Mouse (Mus musculus) 416B (cell line): ENCODE data around the gene Podxl2.
A peak's percentile ranks its signal among the peaks of the same experiment; 100 is the strongest.

Source experiments
- DNase-seq: peaks from one replicate; pipeline ENCODE4 v3.0.0; 2011; ENCODE audit warnings: low read depth

Gene Podxl2

GRCm38 (mm10) chr6:88827395-88828205 is 47.2 kb downstream of the Podxl2 start:
- DNase-seq, result peak; percentile 76

GRCm38 (mm10) chr6:88826965-88827364 is 47.9 kb downstream of the Podxl2 start:
- DNase-seq, result no peak

GRCm38 (mm10) chr6:88826545-88826944 is 48.3 kb downstream of the Podxl2 start:
- peak; percentile 84 for DNase-seq

- DNase-seq, result no peak
Measured at GRCm38 (mm10) chr6:88826088-88826487, 48.8 kb downstream of the Podxl2 start.

- no peak for DNase-seq
Measured at GRCm38 (mm10) chr6:88824183-88824582, 50.7 kb downstream of the Podxl2 start.

GRCm38 (mm10) chr6:88821901-88822300 is 52.9 kb downstream of the Podxl2 start:
- no peak for DNase-seq

GRCm38 (mm10) chr6:88821294-88821693 is 53.5 kb downstream of the Podxl2 start:
- DNase-seq, result no peak

- DNase-seq, result peak; percentile 56
Measured at GRCm38 (mm10) chr6:88820853-88821252, 54.0 kb downstream of the Podxl2 start.

- no peak for DNase-seq
Measured at GRCm38 (mm10) chr6:88816913-88817312, 57.9 kb downstream of the Podxl2 start.

- no peak for DNase-seq
Measured at GRCm38 (mm10) chr6:88815489-88815888, 59.4 kb downstream of the Podxl2 start.

GRCm38 (mm10) chr6:88815036-88815435 is 59.8 kb downstream of the Podxl2 start:
- DNase-seq, result no peak

GRCm38 (mm10) chr6:88813832-88814231 is 61.0 kb downstream of the Podxl2 start:
- DNase-seq, result no peak

GRCm38 (mm10) chr6:88812886-88813285 is 62.0 kb downstream of the Podxl2 start:
- DNase-seq, result peak; percentile 66

GRCm38 (mm10) chr6:88811880-88812400 is 62.9 kb downstream of the Podxl2 start:
- peak; percentile 8 for DNase-seq

- DNase-seq, result peak; percentile 56
Measured at GRCm38 (mm10) chr6:88811396-88811795, 63.4 kb downstream of the Podxl2 start.

- DNase-seq, result no peak
Measured at GRCm38 (mm10) chr6:88810291-88810690, 64.6 kb downstream of the Podxl2 start.

- no peak for DNase-seq
Measured at GRCm38 (mm10) chr6:88809091-88810037, 65.5 kb downstream of the Podxl2 start.

- no peak for DNase-seq
Measured at GRCm38 (mm10) chr6:88804966-88805577, 69.8 kb downstream of the Podxl2 start.

GRCm38 (mm10) chr6:88803957-88804695 is 70.7 kb downstream of the Podxl2 start:
- DNase-seq, result no peak

- no peak for DNase-seq
Measured at GRCm38 (mm10) chr6:88803051-88803450, 71.8 kb downstream of the Podxl2 start.

GRCm38 (mm10) chr6:88800735-88801134 is 74.1 kb downstream of the Podxl2 start:
- DNase-seq, result no peak
